Mouse (Mus musculus) heart, adult 18-20 months (tissue): Measurements from ENCODE around the gene Flot1. TPM values are rescaled to one million over a fixed set of nuclear protein-coding genes. Genes with fewer than 3 reads are reported as not detected.

ENCODE experiments used
- DNase-seq, 2 experiments: peaks; one replicate each; pipeline ENCODE4 v3.0.0; 2021 to 2022; ENCODE audit warnings: mixed read lengths in 1 of 2
- microRNA-seq, 2 experiments: library from miRNA; unstranded; fragments of <30 nt; microRNA quantifications; one replicate each; pipeline ENCODE4 v1.2.0; 2022
- total RNA-seq, 2 experiments: library from RNA; stranded (reverse); gene quantifications; 2 replicates each; pipeline ENCODE4 v1.2.3; 2021

Gene Flot1
- total RNA-seq, 2 experiments from 2014 or later = 146 to 154 TPM

DNA sequence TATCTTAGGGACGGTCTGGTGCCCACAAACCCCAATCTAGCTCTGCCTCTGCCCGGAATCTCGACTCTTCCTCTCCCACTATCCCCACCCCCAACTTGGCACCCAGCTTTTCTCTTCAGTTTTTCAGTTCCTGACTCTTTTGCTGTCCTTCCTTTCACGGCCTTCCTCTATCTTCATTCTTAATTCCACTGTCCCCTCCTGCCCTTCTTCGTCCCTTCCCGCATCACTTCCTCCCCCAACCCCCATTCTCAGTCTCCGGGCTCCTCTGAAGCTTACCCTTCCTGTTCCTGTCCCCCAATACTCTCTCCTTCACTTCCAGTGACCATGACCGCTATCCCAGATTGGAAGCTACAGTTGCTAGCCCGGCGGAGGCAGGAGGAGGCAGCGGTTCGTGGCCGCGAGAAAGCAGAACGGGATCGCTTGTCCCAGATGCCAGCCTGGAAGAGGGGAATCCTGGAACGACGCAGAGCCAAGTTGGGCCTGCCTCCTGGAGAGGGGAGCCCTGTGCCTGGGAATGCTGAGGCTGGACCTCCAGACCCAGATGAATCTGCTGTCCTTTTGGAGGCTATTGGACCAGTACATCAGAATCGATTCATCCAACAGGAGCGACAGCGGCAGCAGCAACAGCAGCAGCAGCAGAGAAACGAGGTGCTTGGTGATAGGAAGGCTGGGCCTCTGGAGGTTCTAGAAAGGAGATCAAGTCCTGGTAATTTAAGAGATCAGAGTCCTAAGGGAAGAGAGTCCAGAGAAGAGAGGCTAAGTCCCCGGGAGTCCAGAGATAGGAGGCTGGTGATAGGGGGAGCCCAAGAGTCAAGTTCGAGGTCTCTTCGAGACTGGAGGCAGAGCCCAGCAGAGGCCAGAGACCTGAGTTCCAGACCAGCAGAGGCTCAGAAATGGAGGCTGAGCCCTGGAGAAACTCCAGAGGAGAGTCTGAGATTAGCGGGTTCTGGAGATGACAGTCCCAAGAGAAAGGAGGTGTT, 44.2 kb downstream of the Flot1 start:
- peak; percentile 76 to 79 for DNase-seq

DNA sequence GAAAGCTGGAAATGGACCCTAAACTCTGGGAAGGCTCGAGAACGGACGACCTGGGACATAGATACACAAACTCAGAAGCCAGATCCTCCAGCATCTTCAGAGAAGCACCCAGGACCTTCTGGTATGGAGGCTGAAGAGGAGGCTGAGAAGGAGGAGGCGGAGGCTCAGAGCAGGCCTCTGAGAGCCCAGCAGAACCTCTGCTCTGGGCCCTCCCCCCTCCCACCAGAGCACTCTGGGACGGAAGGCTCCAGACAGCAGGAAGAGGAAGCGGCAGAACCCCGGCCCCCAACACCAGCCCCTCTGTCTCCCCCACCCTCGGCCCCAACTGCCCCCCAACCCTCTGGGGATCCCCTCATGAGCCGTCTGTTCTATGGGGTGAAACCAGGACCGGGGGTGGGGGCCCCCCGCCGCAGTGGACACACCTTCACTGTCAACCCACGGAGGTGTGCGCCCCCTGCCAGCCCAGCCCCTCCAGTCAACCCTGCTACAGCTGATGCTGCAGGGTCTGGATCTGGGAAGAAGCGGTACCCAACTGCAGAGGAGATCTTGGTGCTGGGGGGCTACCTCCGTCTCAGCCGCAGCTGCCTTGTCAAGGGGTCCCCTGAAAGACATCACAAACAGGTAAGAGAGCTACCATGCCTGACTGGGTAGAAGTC, 45.3 kb downstream of the Flot1 start:
- peak; percentile 55 to 68 for DNase-seq

DNA sequence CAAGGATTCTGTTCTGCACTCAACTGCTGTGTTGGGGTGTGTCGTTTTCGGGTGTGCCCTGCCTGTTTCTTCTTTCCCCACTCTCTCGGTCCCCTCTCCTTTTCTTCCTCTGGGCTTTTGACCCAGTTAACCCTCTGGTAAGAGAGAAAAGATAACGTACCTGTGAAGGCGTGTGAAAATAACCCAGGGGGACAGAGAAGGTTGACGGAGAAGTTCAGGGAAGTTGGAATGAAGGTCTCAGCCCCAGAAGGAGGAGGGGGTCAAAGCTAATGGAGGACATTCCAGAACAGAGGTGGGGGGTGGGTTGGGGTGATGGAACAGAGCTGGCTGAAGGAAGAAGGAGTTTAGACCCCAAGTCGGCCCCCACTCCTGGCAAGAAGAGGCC, 45.9 kb downstream of the Flot1 start:
- no peak for DNase-seq

DNA sequence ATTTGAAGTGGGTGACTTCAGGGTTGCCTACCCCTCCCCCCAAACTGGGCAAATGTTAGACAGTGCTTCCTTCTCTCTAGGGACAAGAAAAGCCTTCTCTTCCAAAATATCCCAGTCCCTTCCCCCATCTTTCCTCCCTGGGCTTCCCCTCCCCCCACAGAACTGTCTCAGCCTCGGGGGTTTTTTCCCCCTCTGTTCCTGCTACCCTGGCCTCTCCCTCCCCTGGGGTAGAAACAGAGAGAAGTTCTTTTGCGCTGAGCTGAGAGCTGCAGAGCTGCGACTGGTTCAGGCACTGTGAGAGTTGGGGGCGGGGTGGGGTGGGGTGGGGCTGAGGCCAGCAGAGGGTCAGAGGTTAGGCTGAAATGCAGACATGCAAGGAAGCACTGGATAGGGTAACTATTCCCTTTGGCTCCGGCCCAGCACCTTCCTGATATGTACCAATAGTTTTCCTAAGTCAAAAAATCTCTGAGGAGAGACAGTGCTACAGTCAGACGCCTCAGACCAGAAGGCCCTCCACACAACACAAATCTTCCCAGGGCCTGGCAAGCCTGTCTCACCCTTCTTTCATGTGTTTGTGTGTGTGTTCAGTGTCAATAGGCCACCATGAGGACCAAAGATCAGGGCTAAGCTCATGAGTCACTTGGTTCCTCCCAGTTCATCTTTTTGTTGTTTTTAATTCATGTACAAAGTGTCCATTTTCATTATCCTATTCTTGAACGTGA, 46.5 kb downstream of the Flot1 start:
- peak; percentile 78 to 80 for DNase-seq

DNA sequence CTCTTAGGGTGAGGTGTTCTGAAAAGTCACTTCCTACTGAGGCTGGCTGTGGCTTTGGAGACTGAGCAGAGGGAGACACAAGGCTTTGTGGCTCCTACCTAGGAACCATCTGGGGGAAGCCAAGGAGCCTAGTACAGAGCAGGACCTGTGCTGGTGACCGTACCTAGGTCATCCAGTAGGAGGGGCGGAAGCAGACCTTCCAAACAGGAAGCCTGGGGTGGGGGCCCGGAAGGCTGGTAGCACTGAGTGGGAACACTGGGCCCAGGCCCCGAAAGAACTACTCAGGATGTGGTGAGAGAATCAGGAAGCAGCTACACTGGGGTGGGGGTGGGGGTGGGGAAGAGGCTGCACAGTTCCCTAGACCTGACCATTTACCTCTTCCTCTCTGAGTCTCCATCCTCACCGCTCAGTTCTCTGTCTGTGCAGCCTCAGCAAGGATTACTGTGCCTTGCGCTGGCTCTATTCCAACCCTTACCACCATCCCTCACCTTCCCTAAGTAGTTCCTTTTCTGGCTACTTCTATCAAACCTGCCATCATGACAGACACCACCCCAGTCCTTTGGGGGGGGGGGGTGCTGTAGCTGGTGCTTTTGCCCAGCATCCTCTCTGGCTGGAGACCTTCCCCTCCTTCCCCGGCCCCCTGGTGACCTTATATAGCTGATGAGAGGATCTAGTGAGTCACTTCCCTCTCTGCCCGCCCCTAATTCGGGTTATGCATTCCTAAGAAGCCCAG, 47.3 kb downstream of the Flot1 start:
- peak; percentile 79 to 92 for DNase-seq

DNA sequence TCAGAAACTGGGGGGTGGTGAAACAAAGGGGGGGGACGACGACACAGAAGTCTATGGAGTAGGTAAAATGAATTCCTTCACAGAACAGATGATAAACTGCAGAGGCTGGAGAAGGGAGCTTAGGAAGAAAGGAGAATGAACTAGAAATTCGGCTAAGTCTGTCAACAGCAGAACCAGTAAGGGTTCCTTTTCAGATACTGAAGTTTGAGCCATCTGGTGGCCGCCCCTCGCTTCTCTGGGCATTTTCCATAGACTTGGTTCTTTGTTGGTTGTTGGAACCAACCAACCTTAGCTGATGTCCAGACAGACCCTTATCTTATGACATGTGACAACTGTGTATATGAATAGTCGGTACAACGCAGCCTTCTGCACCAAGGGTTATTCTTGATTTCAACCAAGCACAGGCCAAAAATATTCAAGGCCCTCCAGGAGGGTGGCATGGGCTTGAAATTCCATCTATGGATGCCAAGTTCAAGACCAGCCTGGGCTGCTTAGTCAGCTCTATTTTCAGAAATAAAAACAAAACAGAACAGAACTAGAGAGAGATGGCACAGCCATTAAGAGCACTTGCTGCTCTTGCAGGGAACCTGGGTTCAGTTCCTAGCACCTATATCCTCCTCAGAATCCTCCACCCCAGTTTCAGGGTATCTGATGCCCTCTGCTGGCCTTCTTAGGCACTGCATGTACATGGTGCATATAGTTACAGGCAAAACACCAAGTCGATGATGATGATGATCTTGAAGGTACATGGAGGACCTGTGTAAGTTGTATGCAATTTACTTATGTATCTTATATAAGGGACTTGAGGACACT, 48.1 kb downstream of the Flot1 start:
- peak in 1 of 2 experiments; percentile 54 for DNase-seq

DNA sequence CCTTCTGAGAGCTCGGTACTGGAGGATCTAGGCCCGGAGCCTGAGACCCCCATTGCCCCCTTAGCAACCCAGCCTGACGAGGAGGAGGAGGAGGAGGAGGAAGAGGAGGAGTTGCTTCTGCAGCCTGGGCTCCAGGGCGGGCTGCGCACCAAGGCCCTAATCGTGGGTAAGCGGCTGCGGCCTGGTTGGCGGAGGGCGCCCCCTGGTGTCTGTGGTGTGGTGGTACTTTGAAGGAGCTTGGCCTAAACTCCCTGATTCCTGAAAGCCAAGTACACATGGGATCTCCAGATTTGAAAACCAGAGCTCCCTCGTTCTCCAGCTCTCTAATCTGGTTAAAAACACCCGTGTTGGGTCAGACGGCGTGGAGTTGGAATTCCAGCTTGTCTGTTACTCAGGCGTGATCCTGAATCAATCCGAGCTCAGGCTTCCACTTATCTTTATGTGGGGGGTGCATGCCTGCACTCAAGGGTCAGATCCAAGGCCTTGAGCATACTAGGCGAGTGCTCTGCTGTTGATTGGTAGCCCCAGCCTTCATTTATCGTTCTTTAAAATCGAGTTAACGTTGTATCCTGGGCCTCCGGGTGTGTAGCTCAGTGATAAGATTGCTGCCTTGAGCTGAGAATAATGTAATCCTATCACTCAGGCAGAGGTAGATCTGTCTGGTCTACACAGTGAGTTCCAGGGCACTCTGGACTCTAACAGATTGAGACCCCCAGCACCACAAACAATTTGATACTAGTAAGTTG, 50.9 kb downstream of the Flot1 start:
- peak; percentile 90 to 96 for DNase-seq

- DNase-seq = no peak
These were observed 51.7 kb downstream of the Flot1 start for GRCm38 (mm10) chr17:35874721-35875120.

DNA sequence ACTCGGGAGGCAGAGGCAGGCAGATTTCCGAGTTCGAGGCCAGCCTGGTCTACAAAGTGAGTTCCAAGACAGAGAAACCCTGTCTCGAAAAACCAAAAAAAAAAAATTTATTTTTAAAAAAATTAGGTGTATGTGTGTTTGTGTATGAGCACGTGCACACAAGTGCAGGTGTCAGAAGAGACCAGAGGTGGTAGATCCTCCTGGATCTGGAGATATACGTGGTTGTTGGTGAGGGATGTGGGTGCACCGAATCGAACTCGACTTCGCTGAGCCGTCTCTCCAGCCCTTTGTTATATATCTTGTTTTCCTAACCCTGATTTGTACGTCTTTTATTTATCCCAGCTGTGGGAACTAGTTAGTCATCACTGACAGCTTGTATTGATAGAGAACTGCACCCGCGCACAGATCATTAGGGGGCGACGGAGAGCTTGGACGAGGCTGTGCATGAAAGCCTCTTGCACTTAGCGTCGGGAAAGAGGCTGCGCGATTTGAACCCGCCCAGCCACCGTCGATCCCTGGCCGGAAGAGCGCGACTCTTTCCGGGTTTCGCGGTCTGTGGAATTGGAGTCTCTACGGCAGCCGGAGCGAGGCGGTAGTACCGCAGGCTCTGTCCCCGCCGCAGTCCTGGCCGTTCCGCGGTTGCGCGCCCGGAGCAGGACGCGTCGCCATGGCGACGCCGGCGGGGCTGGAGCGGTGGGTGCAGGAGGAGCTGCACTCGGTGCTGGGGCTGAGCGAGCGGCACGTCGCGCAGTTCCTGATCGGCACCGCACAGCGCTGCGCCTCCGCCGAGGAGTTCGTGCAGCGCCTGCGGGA, 56.4 kb downstream of the Flot1 start, which contains the start of gene Dhx16:
Gene Dhx16, plus strand, starts transcription at position 575 of the 813 bp plus-strand sequence.
- peak; percentile 96 to 98 for DNase-seq

Small RNA genes lying within 50 kb of the gene (microRNA-seq; reads per million reads assigned to microRNA genes)
- gene Gm28033 = 0 to 0.76 reads per million in 2 experiments

Other genes starting within 250 kb of the Flot1 start
- gene Sfta2, start 221.7 kb upstream of the Flot1 start, total RNA-seq = not detected
- not detected for gene Gm9573, start 196.6 kb upstream of the Flot1 start, total RNA-seq
- gene Mucl3, start 179.5 kb upstream of the Flot1 start, total RNA-seq = not detected
- gene Vars2, start 155.6 kb upstream of the Flot1 start, total RNA-seq = 10 to 100 TPM; 27.6 to 28.9 TPM
- gene Gtf2h4, start 149.5 kb upstream of the Flot1 start, total RNA-seq = 10 to 100 TPM; 21.3 to 23.5 TPM
- 10 to 100 TPM; 21.7 to 24.0 TPM for gene Ddr1, start 118.6 kb upstream of the Flot1 start, total RNA-seq
- gene Ier3, start 1.5 kb upstream of the Flot1 start, total RNA-seq = 10 to 100 TPM; 20.2 to 25.6 TPM
- gene Tubb5, start 15.1 kb downstream of the Flot1 start, total RNA-seq = 10 to 100 TPM; 89.4 to 92.2 TPM
- gene Mdc1, start 18.3 kb downstream of the Flot1 start, total RNA-seq = 10 to 100 TPM; 13.3 to 17.8 TPM
- 1 to 10 TPM; 1.8 to 2.5 TPM for gene Nrm, start 38.1 kb downstream of the Flot1 start, total RNA-seq
- 10 to 100 TPM; 15.5 to 15.7 TPM for gene Ppp1r18, start 42.4 kb downstream of the Flot1 start, total RNA-seq
- 10 to 100 TPM; 18.3 to 20.4 TPM for gene Dhx16, start 56.6 kb downstream of the Flot1 start, total RNA-seq
- gene 2310061I04Rik, start 74.2 kb downstream of the Flot1 start, total RNA-seq = 100 to 1,000 TPM; 101 to 105 TPM
- gene Atat1, start 86.8 kb downstream of the Flot1 start, total RNA-seq = 1 to 10 TPM; 5.9 to 6.5 TPM
- 10 to 100 TPM; 52.1 to 64.7 TPM for gene Mrps18b, start 93.2 kb downstream of the Flot1 start, total RNA-seq
- 10 to 100 TPM; 22.4 to 28.8 TPM for gene Ppp1r10, start 93.2 kb downstream of the Flot1 start, total RNA-seq
- gene Abcf1, start 146.5 kb downstream of the Flot1 start, total RNA-seq = 10 to 100 TPM; 67.3 to 68.4 TPM
- 10 to 100 TPM; 32.0 to 34.7 TPM for gene Gnl1, start 156.6 kb downstream of the Flot1 start, total RNA-seq
- gene Prr3, start 157.0 kb downstream of the Flot1 start, total RNA-seq = 1 to 10 TPM; 3.3 to 3.4 TPM
- 1 to 10 TPM; 6.5 to 6.7 TPM for gene H2-T24, start 197.3 kb downstream of the Flot1 start, total RNA-seq
- gene H2-T23, start 209.6 kb downstream of the Flot1 start, total RNA-seq = 10 to 100 TPM; 31.7 to 56.7 TPM
- gene H2-T22, start 219.5 kb downstream of the Flot1 start, total RNA-seq = 10 to 100 TPM; 15.0 to 23.6 TPM
- not detected for gene Gm6034, start 219.7 kb downstream of the Flot1 start, total RNA-seq
- gene Gm11127, start 235.1 kb downstream of the Flot1 start, total RNA-seq = 10 to 100 TPM in 1 of 2 experiments, 1 to 10 TPM in 1; 5.4 to 10.0 TPM